Mouse (Mus musculus) MEL (cell line): Measurements from ENCODE around the gene Sowaha. TPM values are rescaled to one million over a fixed set of nuclear protein-coding genes. Genes with fewer than 3 reads are reported as not detected.
A peak's percentile ranks its signal among the peaks of the same experiment; 100 is the strongest.
"Not testable (repeated sequence)": the region's sequence is repeated elsewhere in the genome, so short reads cannot be mapped to it uniquely, and the experiment has no call there.

Experiments
- DNase-seq: peaks from one replicate; pipeline ENCODE4 v3.0.0; 2011; ENCODE audit warnings: low read depth, low spot score
- H3K27ac ChIP-seq: 2 replicates; pipeline ENCODE4 v1.5.1; 2012; ENCODE audit warnings: low read depth, mild to moderate bottlenecking, control low read depth, low read length, moderate library complexity; ENCODE audit not compliant: control insufficient read depth
- H3K27me3 ChIP-seq, 2 experiments: fragments of 150-350 bp in 1 of 2; sonication (generic) in 1 of 2; 2 replicates each; pipeline ENCODE4 v1.6.1; 2012; ENCODE audit warnings: low read length in 2 of 2, mild to moderate bottlenecking in 2 of 2, improper control_type of control experiment in 1 of 2, moderate library complexity in 1 of 2; ENCODE audit not compliant: insufficient read depth in 2 of 2, control insufficient read depth in 1 of 2
- H3K36me3 ChIP-seq, 2 experiments: 2 replicates each; pipeline ENCODE4 v1.6.1; 2012 to 2014; ENCODE audit warnings: low read length in 2 of 2, improper control_type of control experiment in 1 of 2, inconsistent platforms in 1 of 2, mild to moderate bottlenecking in 1 of 2; ENCODE audit not compliant: insufficient read depth in 2 of 2, control insufficient read depth in 1 of 2
- H3K4me1 ChIP-seq, 2 experiments: fragments of 150-350 bp in 1 of 2; sonication (generic) in 1 of 2; 2 replicates each; pipeline ENCODE4 v1.6.1; 2012; ENCODE audit warnings: low read length in 2 of 2, improper control_type of control experiment in 1 of 2, mild to moderate bottlenecking in 1 of 2; ENCODE audit not compliant: insufficient read depth in 2 of 2, control insufficient read depth in 1 of 2
- H3K4me3 ChIP-seq, 2 experiments: fragments of 150-350 bp in 1 of 2; sonication (generic) in 1 of 2; 2 replicates each; pipeline ENCODE4 v1.5.1; 2012; ENCODE audit warnings: low read depth in 2 of 2, low read length in 2 of 2, mild to moderate bottlenecking in 2 of 2, moderate library complexity in 2 of 2, control low read depth in 1 of 2, improper control_type of control experiment in 1 of 2; ENCODE audit not compliant: control insufficient read depth in 1 of 2, insufficient read depth in 1 of 2
- H3K79me2 ChIP-seq: 2 replicates; pipeline ENCODE4 v1.6.1; 2012; ENCODE audit warnings: mild to moderate bottlenecking, low read length, moderate library complexity; ENCODE audit not compliant: control insufficient read depth, poor library complexity, insufficient read depth
- H3K9ac ChIP-seq: 2 replicates; pipeline ENCODE4 v1.6.1; 2012; ENCODE audit warnings: low read depth, mild to moderate bottlenecking, control low read depth, low read length, moderate library complexity; ENCODE audit not compliant: control insufficient read depth, poor library complexity, severe bottlenecking
- H3K9me3 ChIP-seq: fragments of 150-350 bp; sonication (generic); replicated peaks from 2 replicates; pipeline ENCODE4 v1.6.1; 2012; ENCODE audit warnings: mild to moderate bottlenecking, low read length, improper control_type of control experiment, moderate library complexity; ENCODE audit not compliant: insufficient read depth
- CHD2 ChIP-seq: IDR thresholded peaks from 2 replicates; pipeline ENCODE4 v1.6.1; 2011; ENCODE audit warnings: low read length, improper control_type of control experiment
- E2F4 ChIP-seq: IDR thresholded peaks from 2 replicates; pipeline ENCODE4 v1.6.1; 2011; ENCODE audit warnings: low read depth, low read length, improper control_type of control experiment, borderline replicate concordance
- MEF2A ChIP-seq: IDR thresholded peaks from 2 replicates; pipeline ENCODE4 v1.6.1; 2014; ENCODE audit warnings: low read depth, mild to moderate bottlenecking, inconsistent platforms, low read length, improper control_type of control experiment; ENCODE audit not compliant: poor library complexity, insufficient replicate concordance, severe bottlenecking; ENCODE audit errors: extremely low read depth
- MYB ChIP-seq: IDR thresholded peaks from 2 replicates; pipeline ENCODE4 v1.6.1; 2011; ENCODE audit warnings: mild to moderate bottlenecking, low read depth, low read length, improper control_type of control experiment
- POLR2A ChIP-seq, 2 experiments: IDR thresholded peaks; 2 replicates each; pipeline ENCODE4 v1.6.1; 2011 to 2012; ENCODE audit warnings: low read length in 2 of 2, mild to moderate bottlenecking in 2 of 2, control low read depth in 1 of 2, improper control_type of control experiment in 1 of 2, low read depth in 1 of 2, moderate library complexity in 1 of 2; ENCODE audit not compliant: control insufficient read depth in 1 of 2, insufficient read depth in 1 of 2, poor library complexity in 1 of 2
- POLR2AphosphoS2 ChIP-seq: IDR thresholded peaks from 2 replicates; pipeline ENCODE4 v1.6.1; 2011; ENCODE audit warnings: low read length, improper control_type of control experiment
- SIN3A ChIP-seq: IDR thresholded peaks from 2 replicates; pipeline ENCODE4 v1.6.1; 2012; ENCODE audit warnings: low read length, improper control_type of control experiment, inconsistent platforms
- SMC3 ChIP-seq: IDR thresholded peaks from 2 replicates; pipeline ENCODE4 v1.6.1; 2011; ENCODE audit warnings: low read depth, low read length, improper control_type of control experiment
- UBTF ChIP-seq: IDR thresholded peaks from 2 replicates; pipeline ENCODE4 v1.6.1; 2012; ENCODE audit warnings: low read depth, mild to moderate bottlenecking, inconsistent platforms, low read length, improper control_type of control experiment, moderate library complexity, borderline replicate concordance; ENCODE audit not compliant: insufficient read depth
- ZNF384 ChIP-seq: IDR thresholded peaks from 2 replicates; pipeline ENCODE4 v1.6.1; 2012; ENCODE audit warnings: low read depth, mild to moderate bottlenecking, inconsistent platforms, low read length, improper control_type of control experiment
- polyA plus RNA-seq, 2 experiments: library from polyadenylated mRNA; stranded (reverse) in 1 of 2; unstranded in 1 of 2; fragments of >175 nt in 1 of 2; fragments of >200 nt in 1 of 2; gene quantifications; 2 replicates each; pipeline versions ENCODE4 v1.2.1 to v1.2.4; 2012; ENCODE audit warnings: low replicate concordance in 2 of 2, low read depth in 1 of 2; ENCODE audit not compliant: insufficient read length in 2 of 2, insufficient read depth in 1 of 2, missing spikeins in 1 of 2
- total RNA-seq: library from RNA; depleted of rRNA; stranded (reverse); fragments of 300-350 nt; gene quantifications from 2 replicates; pipeline ENCODE4 v1.2.3, GENCODE M21; 2012; rRNA removed

Sowaha gene
- total and polyA plus RNA-seq, 3 experiments = not detected

- Histone ChIP-seq H3K27ac (no peak overlapping the region), H3K79me2 (peaks cover 14% of the 10 kb centered on the region), H3K36me3 (peaks cover 7 to 23% of the 10 kb centered on the region in 2 experiments), H3K27me3 (no peaks in the 10 kb centered on the region), H3K4me1 (peaks cover 8 to 23% of the 10 kb centered on the region in 2 experiments), H3K4me3 (no peak overlapping the region), H3K9me3 (no peaks in the 10 kb centered on the region), H3K9ac (no peak overlapping the region)
- DNase-seq = no peak
- TF ChIP-seq MEF2A = no peak
- no peak for TF ChIP-seq SIN3A
- no peak for TF ChIP-seq MYB
- TF ChIP-seq SMC3 = no peak
- TF ChIP-seq POLR2AphosphoS2 = peak; percentile 91
- no peak for TF ChIP-seq CHD2
- TF ChIP-seq E2F4 = no peak
- no peak for TF ChIP-seq UBTF
Observed at GRCm38 (mm10) chr11:53427993-53428715, 51.9 kb downstream of the Sowaha start.

- H3K9ac ChIP-seq, DNase-seq, H3K9me3 ChIP-seq, H3K4me3 ChIP-seq, H3K27me3 ChIP-seq: not testable (repeated sequence)
- H3K36me3 ChIP-seq = peaks cover 7 to 12% of the 10 kb centered on the region in 2 experiments
- peaks cover 0 to 13% of the 10 kb centered on the region in 2 experiments; a peak in 2 of 4 replicates for H3K4me1 ChIP-seq
- peaks cover 14% of the 10 kb centered on the region for H3K79me2 ChIP-seq
- TF ChIP-seq ZNF384 = peak; percentile 75
- TF ChIP-seq POLR2A (IDR thresholded peaks at IDR 0.05; ENCODE audit: control insufficient read depth in 1 of 2, insufficient read depth in 1 of 2, low read depth in 1 of 2, low read length in 2 of 2, poor library complexity in 1 of 2) = peak in 1 of 2 experiments; percentile 26; a peak in 1 of 4 replicates
- TF ChIP-seq, all 39 proteins: peak for 2; not testable (repeated sequence) for 37
- not testable (repeated sequence) for H3K27ac ChIP-seq
Observed at GRCm38 (mm10) chr11:53426914-53427313, 53.2 kb downstream of the Sowaha start.

Other genes with a start within 250 kb of the Sowaha start
- gene Hspa4, start 179.8 kb downstream of the Sowaha start, total RNA-seq = 276 and 301 TPM in 2 replicates
- gene Hspa4, start 179.8 kb downstream of the Sowaha start, polyA plus RNA-seq = 100 to 1,000 TPM; 209 to 907 TPM
- 9.9 and 11.6 TPM in 2 replicates for gene Zcchc10, start 155.6 kb downstream of the Sowaha start, total RNA-seq
- gene Zcchc10, start 155.6 kb downstream of the Sowaha start, polyA plus RNA-seq = 100 to 1,000 TPM in 1 of 2 experiments, 10 to 100 TPM in 1; 36.2 to 169 TPM
- gene Aff4, start 129.4 kb downstream of the Sowaha start, total RNA-seq = 29.0 and 37.7 TPM in 2 replicates
- gene Aff4, start 129.4 kb downstream of the Sowaha start, polyA plus RNA-seq = 100 to 1,000 TPM in 1 of 2 experiments, 10 to 100 TPM in 1; 47.7 to 268 TPM
- gene Leap2, start 57.1 kb downstream of the Sowaha start, total RNA-seq = not detected in 2 replicates
- gene Leap2, start 57.1 kb downstream of the Sowaha start, polyA plus RNA-seq = under 1 TPM in 1 of 2 experiments, not detected in 1; 0.24 TPM
- gene Uqcrq, start 49.4 kb downstream of the Sowaha start, total RNA-seq = 72.4 and 85.3 TPM in 2 replicates
- 1,000 to 10,000 TPM in 1 of 2 experiments, not detected in 1; 1,130 TPM for gene Uqcrq, start 49.4 kb downstream of the Sowaha start, polyA plus RNA-seq
- gene Gdf9, start 49.3 kb downstream of the Sowaha start, total RNA-seq = 0.42 and 0.49 TPM in 2 replicates
- gene Gdf9, start 49.3 kb downstream of the Sowaha start, polyA plus RNA-seq = under 1 TPM in 1 of 2 experiments, not detected in 1; 0.43 TPM
- not detected in 2 replicates for gene Gm10447, start 23.2 kb downstream of the Sowaha start, total RNA-seq
- not detected for gene Gm10447, start 23.2 kb downstream of the Sowaha start, polyA plus RNA-seq
- gene Shroom1, start 23.1 kb downstream of the Sowaha start, total RNA-seq = not detected in 2 replicates
- gene Shroom1, start 23.1 kb downstream of the Sowaha start, polyA plus RNA-seq = under 1 TPM in 1 of 2 experiments, not detected in 1; 0.19 TPM
- not detected in 2 replicates for gene Gm9837, start 9.8 kb downstream of the Sowaha start, total RNA-seq
- not detected for gene Gm9837, start 9.8 kb downstream of the Sowaha start, polyA plus RNA-seq
- not detected in 2 replicates for gene Gm9945, start 108 bp downstream of the Sowaha start, total RNA-seq
- not detected for gene Gm9945, start 108 bp downstream of the Sowaha start, polyA plus RNA-seq
- 199 and 278 TPM in 2 replicates for gene Sept8, start 39.0 kb upstream of the Sowaha start, total RNA-seq
- 100 to 1,000 TPM; 196 to 294 TPM for gene Sept8, start 39.0 kb upstream of the Sowaha start, polyA plus RNA-seq
- 13.6 and 14.2 TPM in 2 replicates for gene Kif3a, start 87.1 kb upstream of the Sowaha start, total RNA-seq
- gene Kif3a, start 87.1 kb upstream of the Sowaha start, polyA plus RNA-seq = 10 to 100 TPM; 17.1 to 88.3 TPM
- 9.4 and 10.4 TPM in 2 replicates for gene Il4, start 138.4 kb upstream of the Sowaha start, total RNA-seq
- 1 to 10 TPM in 1 of 2 experiments, not detected in 1; 4.3 TPM for gene Il4, start 138.4 kb upstream of the Sowaha start, polyA plus RNA-seq
- gene Il13, start 154.4 kb upstream of the Sowaha start, total RNA-seq = not detected in 2 replicates
- not detected for gene Il13, start 154.4 kb upstream of the Sowaha start, polyA plus RNA-seq
- 41.2 and 44.6 TPM in 2 replicates for gene Rad50, start 227.0 kb upstream of the Sowaha start, total RNA-seq
- gene Rad50, start 227.0 kb upstream of the Sowaha start, polyA plus RNA-seq = 100 to 1,000 TPM in 1 of 2 experiments, 10 to 100 TPM in 1; 32.6 to 447 TPM
- gene Il5, start 240.5 kb upstream of the Sowaha start, total RNA-seq = not detected in 2 replicates
- not detected for gene Il5, start 240.5 kb upstream of the Sowaha start, polyA plus RNA-seq